Comparison of ENCODE assay signal across 9 mouse cellular contexts in the genomic region with DNA sequence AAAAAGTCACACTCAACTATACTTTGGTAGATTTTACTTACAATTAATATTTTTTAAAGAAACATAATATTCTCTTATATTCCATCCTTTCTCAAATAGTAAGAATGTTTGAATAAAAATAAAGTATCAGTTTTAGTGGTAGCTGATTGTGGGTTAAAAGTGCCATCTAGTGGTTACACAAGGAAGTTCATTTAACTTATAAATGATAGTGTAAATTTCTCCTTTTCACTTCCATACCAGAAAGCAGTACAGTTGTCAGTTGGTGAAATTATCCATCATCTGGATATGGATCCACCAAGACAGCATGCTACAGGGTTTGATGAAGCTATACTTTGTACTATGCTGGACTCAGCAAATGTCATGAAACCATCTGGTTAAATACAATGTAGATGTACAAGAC.
DNase-seq lines count a peak whose midpoint lies in the region; ATAC-seq and TF ChIP-seq lines count a peak whose summit lies in the region.
"Had no signal": no experiment of that assay in that cellular context is flagged by ENCODE, and none has a peak within 500 bp of the region (broad histone marks: within the 10 kb centered on the region; RNA-seq: fewer than 3 reads in every experiment).

No protein-coding gene starts in this region.

- H3K9ac ChIP-seq in liver, postnatal 0 days (replicated peaks) = no peak overlapping the region
- H3K9ac ChIP-seq in liver, embryonic 11.5 days (ENCODE audit: low read depth, low read length) = no peak overlapping the region
- no peak overlapping the region for H3K9ac ChIP-seq in forebrain, embryonic 14.5 days (ENCODE audit: low read length)

- peak in 1 of 2 experiments; percentile 27 for DNase-seq in cerebellum, adult 2 months
- no peak for DNase-seq in cerebellum, adult 11-12 months
- DNase-seq in liver, postnatal 0 days = no peak
- no peak for DNase-seq in liver, embryonic 11.5 days (ENCODE audit: low spot score)
- peak; percentile 65 for DNase-seq in forebrain, embryonic 14.5 days (ENCODE audit: low spot score)
- DNase-seq in naive thymus-derived CD4-positive, alpha-beta T cell, adult 2 months (ENCODE audit: low read depth) = peak; percentile 18
- DNase-seq in layer of hippocampus, adult 8-10 months (ENCODE audit: low spot score in 2 of 2) = no peak
- DNase-seq in right cerebral cortex, postnatal 4 days = no peak

- no peaks in the 10 kb centered on the region for H3K9me3 ChIP-seq in liver, postnatal 0 days (ENCODE audit: low read length)
- H3K9me3 ChIP-seq in liver, embryonic 11.5 days (ENCODE audit: control insufficient read depth, low read length) = no peaks in the 10 kb centered on the region
- no peaks in the 10 kb centered on the region for H3K9me3 ChIP-seq in forebrain, embryonic 14.5 days (replicated peaks; ENCODE audit: control insufficient read depth, low read length)
- H3K9me3 ChIP-seq: megakaryocyte, embryonic 14.5 days had no signal

- H3K27ac ChIP-seq in cerebellum, adult 2 months (ENCODE audit: insufficient read depth, low read length) = no peak overlapping the region
- no peak overlapping the region for H3K27ac ChIP-seq in liver, postnatal 0 days (ENCODE audit: low read depth)
- H3K27ac ChIP-seq in liver, embryonic 11.5 days (ENCODE audit: low read depth, low read length) = no peak overlapping the region
- no peak overlapping the region for H3K27ac ChIP-seq in forebrain, embryonic 14.5 days (ENCODE audit: low read depth, low read length)

- no peak overlapping the region for H3K4me3 ChIP-seq in cerebellum, adult 2 months (replicated peaks; ENCODE audit: insufficient read depth, low read depth, low read length)
- no peak overlapping the region for H3K4me3 ChIP-seq in liver, postnatal 0 days (ENCODE audit: low read depth, low read length)
- H3K4me3 ChIP-seq in liver, embryonic 11.5 days (ENCODE audit: low read depth, low read length) = no peak overlapping the region
- no peak overlapping the region for H3K4me3 ChIP-seq in forebrain, embryonic 14.5 days (ENCODE audit: low read depth, low read length)
- H3K4me3 ChIP-seq: megakaryocyte, embryonic 14.5 days had no signal

- H3K4me1 ChIP-seq in cerebellum, adult 2 months (ENCODE audit: control insufficient read depth, insufficient read depth, low read length) = peaks cover 4% of the 10 kb centered on the region
- no peaks in the 10 kb centered on the region for H3K4me1 ChIP-seq in liver, postnatal 0 days (ENCODE audit: insufficient read depth)
- peaks cover 3% of the 10 kb centered on the region; the same call in 1 of the 2 replicates for H3K4me1 ChIP-seq in liver, embryonic 11.5 days (replicated peaks; ENCODE audit: control insufficient read depth, insufficient read depth, low read length)
- no peaks in the 10 kb centered on the region for H3K4me1 ChIP-seq in forebrain, embryonic 14.5 days (ENCODE audit: control insufficient read depth, insufficient read depth, low read length)
- H3K4me1 ChIP-seq: megakaryocyte, embryonic 14.5 days had no signal

- H3K36me3 ChIP-seq in liver, postnatal 0 days (replicated peaks; ENCODE audit: insufficient read depth, low read length) = no peaks in the 10 kb centered on the region
- H3K36me3 ChIP-seq in liver, embryonic 11.5 days (ENCODE audit: control insufficient read depth, insufficient read depth, low read length) = no peaks in the 10 kb centered on the region
- H3K36me3 ChIP-seq in forebrain, embryonic 14.5 days (ENCODE audit: control insufficient read depth, insufficient read depth, low read length) = no peaks in the 10 kb centered on the region

- no peak for ATAC-seq in liver, postnatal 0 days
- ATAC-seq in liver, embryonic 11.5 days (replicated peaks; ENCODE audit: low FRiP score) = no peak
- peak; percentile 51 for ATAC-seq in forebrain, embryonic 14.5 days

- no peak for TF ChIP-seq EP300 in liver, postnatal 0 days (IDR thresholded peaks at IDR 0.05; ENCODE audit: low read depth)

- H3K27me3 ChIP-seq in cerebellum, adult 2 months (ENCODE audit: control insufficient read depth, insufficient read depth, low read length) = no peaks in the 10 kb centered on the region
- no peaks in the 10 kb centered on the region for H3K27me3 ChIP-seq in liver, postnatal 0 days (ENCODE audit: insufficient read depth, low read length)
- no peaks in the 10 kb centered on the region for H3K27me3 ChIP-seq in liver, embryonic 11.5 days (replicated peaks; ENCODE audit: control insufficient read depth, insufficient read depth, low read length)
- no peaks in the 10 kb centered on the region for H3K27me3 ChIP-seq in forebrain, embryonic 14.5 days (replicated peaks; ENCODE audit: control insufficient read depth, insufficient read depth, low read length)

- no peak for TF ChIP-seq POLR2A in cerebellum, adult 2 months (IDR thresholded peaks at IDR 0.05; ENCODE audit: borderline replicate concordance, insufficient read depth, low read length)

- TF ChIP-seq CTCF in cerebellum, adult 2 months (IDR thresholded peaks at IDR 0.05; ENCODE audit: borderline replicate concordance, insufficient read depth, low read depth, low read length) = 0 out of 2 replicates have a peak, but pooled peaks have one; percentile 26
- TF ChIP-seq CTCF in liver, postnatal 0 days (IDR thresholded peaks at IDR 0.05; ENCODE audit: low read depth) = peak; percentile 56

- H3K4me2 ChIP-seq in liver, postnatal 0 days (ENCODE audit: low read depth, low read length) = no peak overlapping the region
- no peak overlapping the region for H3K4me2 ChIP-seq in liver, embryonic 11.5 days
- no peak overlapping the region for H3K4me2 ChIP-seq in forebrain, embryonic 14.5 days (ENCODE audit: low read length)

Comparison
In these comparisons a context has a peak if more than half of its experiments do, and no peak if none do; other contexts are left out.
1. DNase-seq: peak in forebrain, embryonic 14.5 days (single experiment) and naive thymus-derived CD4-positive, alpha-beta T cell, adult 2 months (single experiment); none in cerebellum, adult 11-12 months (single experiment), liver, postnatal 0 days (single experiment), liver, embryonic 11.5 days (single experiment), layer of hippocampus, adult 8-10 months (0 of 2) and right cerebral cortex, postnatal 4 days (single experiment).